Mouse (Mus musculus) bone marrow, adult 2 months (tissue): ENCODE results near the gene Trip13.

Source experiments
- CTCF ChIP-seq: fragments of 200-500 bp; IDR thresholded peaks from 2 replicates; pipeline ENCODE4 v1.5.1; 2011; ENCODE audit warnings: low read length, control low read depth; ENCODE audit not compliant: control insufficient read depth, insufficient read depth
- POLR2A ChIP-seq: fragments of 200-500 bp; IDR thresholded peaks from 2 replicates; pipeline ENCODE4 v1.6.1; 2011; ENCODE audit warnings: low read depth, mild to moderate bottlenecking, control low read depth, low read length, borderline replicate concordance; ENCODE audit not compliant: control insufficient read depth

GRCm38 (mm10) chr13:73954666-73955065 is 17.1 kb upstream of the Trip13 start:
- TF ChIP-seq CTCF (no peak), POLR2A (no peak)
